Comparison of ENCODE assay signal across 11 mouse cellular contexts in the genomic region with DNA sequence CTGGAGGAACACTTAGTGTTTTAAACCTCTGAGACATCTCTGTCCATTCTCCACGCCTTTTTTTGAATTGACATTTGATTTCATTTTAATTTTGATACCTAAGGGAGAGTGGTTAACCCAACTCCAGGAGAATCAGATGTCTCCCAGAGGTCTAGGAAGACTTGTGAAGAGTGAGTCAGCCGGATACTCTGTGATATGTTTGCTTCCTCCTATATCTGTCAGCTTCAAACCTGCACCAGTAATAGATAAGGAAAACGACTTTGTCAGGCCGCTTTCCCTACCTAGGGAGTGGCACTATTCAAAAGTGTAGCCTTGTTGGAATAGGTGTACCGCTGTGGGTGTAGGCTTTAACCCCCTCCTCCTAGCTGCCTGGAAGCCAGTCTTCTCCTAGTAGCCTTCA.
"Had no signal": no experiment of that assay in that cellular context is flagged by ENCODE, and none has a peak within 500 bp of the region (broad histone marks: within the 10 kb centered on the region; RNA-seq: fewer than 3 reads in every experiment).

No protein-coding gene starts in this region.

- H3K9me3 ChIP-seq: limb, embryonic 12.5 days; limb, embryonic 15.5 days; liver, embryonic 15.5 days had no signal

- H3K9ac ChIP-seq: limb, embryonic 15.5 days; liver, embryonic 15.5 days had no signal

- DNase-seq: kidney, adult 18-20 months; kidney, postnatal 36 days; left cerebral cortex, postnatal 4 days; lung, postnatal 14 days; lung, postnatal 4 days; thymus, adult 18-20 months; thymus, postnatal 36 days had no signal

- H3K4me1 ChIP-seq: liver, embryonic 15.5 days had no signal

- H3K27ac ChIP-seq: kidney, postnatal 0 days; limb, embryonic 12.5 days; limb, embryonic 15.5 days; liver, embryonic 15.5 days had no signal

- H3K36me3 ChIP-seq: limb, embryonic 12.5 days; limb, embryonic 15.5 days; liver, embryonic 15.5 days had no signal
